Mouse (Mus musculus): ENCODE measurements at regions not wholly inside any gene's neighbourhood (a gene's known extent, or its start where the extent isn't known, plus 50 kb on each side); places are given as distances from the start of the nearest gene placed in this dataset.
"Not testable (repeated sequence)": the region's sequence is repeated elsewhere in the genome, so short reads cannot be mapped to it uniquely, and the experiment has no call there.

DNA sequence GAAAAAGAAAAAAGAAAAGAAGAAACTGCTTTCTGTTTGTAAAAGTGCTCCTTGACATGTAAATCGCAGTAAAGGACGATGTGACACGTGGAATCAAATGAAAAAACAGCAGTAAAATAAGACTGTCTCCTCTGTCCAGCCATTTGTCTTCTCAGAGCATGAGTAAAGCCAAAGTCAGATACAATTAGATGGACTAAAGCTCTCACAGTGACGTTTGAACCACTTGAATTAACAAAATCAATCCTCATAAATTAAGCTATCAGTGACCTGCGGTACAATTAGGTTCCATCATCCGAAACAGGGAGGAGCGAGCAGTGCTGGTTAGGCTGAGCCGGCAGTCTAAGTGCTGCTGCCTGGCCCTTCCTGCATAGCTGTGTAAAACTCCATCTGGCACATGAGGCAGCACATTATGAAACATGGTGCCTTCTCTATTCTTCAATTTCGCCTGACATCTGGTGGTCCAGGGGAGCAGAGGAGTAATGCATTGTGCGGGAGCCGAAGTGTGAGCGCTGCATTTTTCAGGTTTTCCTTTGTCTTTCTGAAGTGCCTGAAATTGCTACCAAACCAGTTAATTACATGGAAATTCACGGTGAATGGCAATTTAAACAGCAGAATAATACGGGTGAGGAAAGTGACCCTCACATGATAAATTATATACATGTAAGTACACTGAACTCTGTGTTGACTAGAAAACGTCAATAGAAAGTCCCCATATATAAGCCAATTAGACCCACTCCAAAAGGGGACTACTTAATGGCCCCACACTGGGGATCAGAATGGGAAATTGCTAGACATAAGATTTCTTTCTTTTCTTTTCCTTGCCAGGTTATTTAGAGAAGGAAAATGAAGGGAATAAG is 118.1 kb downstream of the Mmrn1 start:
- Histone ChIP-seq H3K27ac (replicated peaks; ENCODE audit: low read depth, low read length) (no peak overlapping the region), H3K36me3 (replicated peaks; ENCODE audit: control insufficient read depth, insufficient read depth, low read depth, low read length) (no peaks in the 10 kb centered on the region), H3K4me1 (ENCODE audit: control insufficient read depth, insufficient read depth, low read length) (no peaks in the 10 kb centered on the region), H3K9ac (replicated peaks; ENCODE audit: low read length) (no peak overlapping the region), H3K27me3 (ENCODE audit: control insufficient read depth, insufficient read depth, low read length) (no peaks in the 10 kb centered on the region), H3K4me2 (ENCODE audit: low read depth, low read length) (no peak overlapping the region), H3K4me3 (ENCODE audit: low read depth, low read length) (no peak overlapping the region), H3K9me3 (replicated peaks; ENCODE audit: control insufficient read depth, low read length) (no peaks in the 10 kb centered on the region)
- ATAC-seq (replicated peaks; ENCODE audit: insufficient number of reproducible peaks, low FRiP score, low TSS enrichment, low read depth) (peak; percentile 89), DNase-seq (ENCODE audit: low spot score) (peak; percentile 33)
- 53% methylated on average over 15 of the region's 15 CpGs for WGBS

DNA sequence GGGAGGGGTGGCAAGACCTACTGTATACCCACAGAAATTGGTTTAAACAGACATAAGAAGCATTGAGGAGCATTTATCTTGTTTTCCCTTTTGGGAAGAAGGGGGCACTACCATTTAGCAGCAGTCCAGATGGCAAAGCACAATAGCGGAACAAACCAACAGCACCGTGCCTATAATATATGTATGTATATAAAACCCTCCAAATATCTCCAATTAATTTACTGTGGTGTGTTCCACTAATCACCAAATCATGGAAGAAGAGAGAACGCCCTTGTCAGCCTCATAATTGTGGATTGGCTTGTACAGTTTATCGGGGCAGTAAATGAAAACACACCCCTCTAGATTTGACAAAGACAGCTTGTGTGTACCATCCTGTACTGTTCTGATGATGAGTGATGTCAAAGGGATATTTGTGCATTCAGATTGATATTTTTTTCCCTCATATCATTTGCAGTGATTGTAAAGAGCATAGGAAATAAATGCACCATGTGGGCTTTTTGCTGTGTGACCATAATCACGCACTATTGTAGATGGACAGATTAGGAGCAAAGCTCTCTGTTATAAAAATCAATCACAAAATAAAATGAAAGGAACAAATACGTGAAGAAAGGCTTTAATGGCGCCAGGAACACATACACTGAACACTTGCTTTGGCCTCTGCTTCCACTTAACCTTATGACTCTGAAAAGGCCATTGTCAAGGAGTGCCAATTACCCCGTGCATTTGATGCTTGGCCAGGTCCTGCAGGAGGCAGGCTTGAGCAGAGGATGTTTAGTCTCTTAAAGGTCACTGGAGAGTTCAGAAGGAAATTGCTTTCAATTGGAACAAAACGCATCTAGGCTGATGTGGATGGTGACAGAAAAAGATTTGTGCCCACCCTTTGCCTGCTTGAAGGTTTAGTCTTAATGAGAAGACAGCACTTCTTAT is 119.0 kb downstream of the Mmrn1 start:
- 57% methylated on average over 9 of the region's 9 CpGs for WGBS
- no peak for DNase-seq (ENCODE audit: low spot score)
- H3K27ac ChIP-seq (replicated peaks; ENCODE audit: low read depth, low read length): no peak overlapping the region
- ATAC-seq (replicated peaks; ENCODE audit: insufficient number of reproducible peaks, low FRiP score, low TSS enrichment, low read depth): 0 out of 2 replicates have a peak, but pooled peaks have one; percentile 27
- no peak overlapping the region for H3K4me3 ChIP-seq (ENCODE audit: low read depth, low read length)
- H3K4me2 ChIP-seq (ENCODE audit: low read depth, low read length): no peak overlapping the region
- no peaks in the 10 kb centered on the region for H3K27me3 ChIP-seq (ENCODE audit: control insufficient read depth, insufficient read depth, low read length)
- no peaks in the 10 kb centered on the region for H3K9me3 ChIP-seq (replicated peaks; ENCODE audit: control insufficient read depth, low read length)
- no peak overlapping the region for H3K9ac ChIP-seq (replicated peaks; ENCODE audit: low read length)
- H3K36me3 ChIP-seq (replicated peaks; ENCODE audit: control insufficient read depth, insufficient read depth, low read depth, low read length): no peaks in the 10 kb centered on the region
- no peaks in the 10 kb centered on the region for H3K4me1 ChIP-seq (ENCODE audit: control insufficient read depth, insufficient read depth, low read length)

- not testable (repeated sequence) for H3K4me3 ChIP-seq (ENCODE audit: low read depth, low read length); H3K9me3 ChIP-seq (replicated peaks; ENCODE audit: control insufficient read depth, low read length); H3K9ac ChIP-seq (replicated peaks; ENCODE audit: low read length); ATAC-seq (replicated peaks; ENCODE audit: insufficient number of reproducible peaks, low FRiP score, low TSS enrichment, low read depth); H3K27me3 ChIP-seq (ENCODE audit: control insufficient read depth, insufficient read depth, low read length); H3K4me1 ChIP-seq (ENCODE audit: control insufficient read depth, insufficient read depth, low read length); H3K4me2 ChIP-seq (ENCODE audit: low read depth, low read length); H3K27ac ChIP-seq (replicated peaks; ENCODE audit: low read depth, low read length); H3K36me3 ChIP-seq (replicated peaks; ENCODE audit: control insufficient read depth, insufficient read depth, low read depth, low read length); DNase-seq (ENCODE audit: low spot score)
- 82% methylated on average over 6 of the region's 6 CpGs for WGBS
Measured at GRCm38 (mm10) chr6:61047667-61048066, 122.9 kb downstream of the Mmrn1 start.

GRCm38 (mm10) chr6:61063129-61063528 is 117.0 kb upstream of the Ccser1 start:
- no peak for ATAC-seq (replicated peaks; ENCODE audit: insufficient number of reproducible peaks, low FRiP score, low TSS enrichment, low read depth)
- Histone ChIP-seq H3K36me3 (replicated peaks; ENCODE audit: control insufficient read depth, insufficient read depth, low read depth, low read length) (no peaks in the 10 kb centered on the region), H3K9me3 (replicated peaks; ENCODE audit: control insufficient read depth, low read length) (no peaks in the 10 kb centered on the region), H3K4me2 (ENCODE audit: low read depth, low read length) (no peak overlapping the region), H3K4me1 (ENCODE audit: control insufficient read depth, insufficient read depth, low read length) (peaks cover 2% of the 10 kb centered on the region; the same call in 1 of the 2 replicates), H3K27me3 (ENCODE audit: control insufficient read depth, insufficient read depth, low read length) (no peaks in the 10 kb centered on the region), H3K9ac (replicated peaks; ENCODE audit: low read length) (no peak overlapping the region), H3K27ac (replicated peaks; ENCODE audit: low read depth, low read length) (no peak overlapping the region), H3K4me3 (ENCODE audit: low read depth, low read length) (no peak overlapping the region)
- WGBS: 39% methylated on average over 4 of the region's 4 CpGs
- peak; percentile 52 for DNase-seq (ENCODE audit: low spot score)

GRCm38 (mm10) chr6:61065769-61066168 is 114.4 kb upstream of the Ccser1 start:
- H3K4me2 ChIP-seq (ENCODE audit: low read depth, low read length): no peak overlapping the region
- no peaks in the 10 kb centered on the region for H3K36me3 ChIP-seq (replicated peaks; ENCODE audit: control insufficient read depth, insufficient read depth, low read depth, low read length)
- no peak for DNase-seq (ENCODE audit: low spot score)
- no peaks in the 10 kb centered on the region for H3K27me3 ChIP-seq (ENCODE audit: control insufficient read depth, insufficient read depth, low read length)
- no peak overlapping the region for H3K27ac ChIP-seq (replicated peaks; ENCODE audit: low read depth, low read length)
- peaks cover 2% of the 10 kb centered on the region; the same call in 1 of the 2 replicates for H3K4me1 ChIP-seq (ENCODE audit: control insufficient read depth, insufficient read depth, low read length)
- no peak overlapping the region for H3K4me3 ChIP-seq (ENCODE audit: low read depth, low read length)
- no peak overlapping the region for H3K9ac ChIP-seq (replicated peaks; ENCODE audit: low read length)
- H3K9me3 ChIP-seq (replicated peaks; ENCODE audit: control insufficient read depth, low read length): no peaks in the 10 kb centered on the region
- ATAC-seq (replicated peaks; ENCODE audit: insufficient number of reproducible peaks, low FRiP score, low TSS enrichment, low read depth): no peak

DNA sequence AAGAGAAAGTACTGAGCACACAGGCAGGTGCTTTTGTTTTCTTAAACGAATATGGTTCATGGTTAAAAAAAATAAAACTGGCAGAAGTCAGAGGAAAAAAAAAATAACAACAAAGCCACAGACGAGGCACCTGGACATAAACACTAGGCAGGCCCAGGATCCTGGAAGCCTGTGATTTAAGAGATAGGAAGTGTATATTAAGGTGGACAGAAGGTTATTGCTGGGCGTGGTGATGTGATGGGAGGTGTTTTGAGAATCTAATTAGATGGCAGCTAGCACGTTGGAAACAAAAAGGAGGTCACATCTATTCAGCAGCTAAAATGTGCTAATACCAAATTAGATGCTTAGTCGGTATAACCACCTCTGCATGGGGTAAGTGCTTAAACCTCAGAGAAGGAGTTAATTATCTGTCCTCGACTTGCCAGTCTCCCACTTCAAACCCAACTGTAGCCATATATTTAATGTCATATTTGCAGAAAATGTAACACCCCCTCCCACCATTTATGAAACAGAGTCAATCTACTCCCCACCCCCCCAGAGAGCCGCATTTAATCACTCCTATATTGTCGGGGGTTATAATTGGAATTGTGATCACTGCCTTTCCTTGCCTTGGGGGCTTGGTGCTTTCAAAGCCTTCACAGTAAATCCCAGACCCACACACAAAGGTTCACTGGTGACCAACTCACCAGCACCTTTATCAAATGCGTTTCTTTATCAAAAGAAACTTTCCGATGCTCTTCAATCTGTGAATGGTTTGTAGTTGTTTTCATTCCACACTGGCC is 113.4 kb upstream of the Ccser1 start:
- 37% methylated on average over 10 of the region's 10 CpGs for WGBS
- no peak for ATAC-seq (replicated peaks; ENCODE audit: insufficient number of reproducible peaks, low FRiP score, low TSS enrichment, low read depth)
- no peaks in the 10 kb centered on the region for H3K27me3 ChIP-seq (ENCODE audit: control insufficient read depth, insufficient read depth, low read length)
- no peak for DNase-seq (ENCODE audit: low spot score)
- peaks cover 2% of the 10 kb centered on the region; the same call in 1 of the 2 replicates for H3K4me1 ChIP-seq (ENCODE audit: control insufficient read depth, insufficient read depth, low read length)
- no peak overlapping the region for H3K4me2 ChIP-seq (ENCODE audit: low read depth, low read length)
- H3K9me3 ChIP-seq (replicated peaks; ENCODE audit: control insufficient read depth, low read length): no peaks in the 10 kb centered on the region
- H3K4me3 ChIP-seq (ENCODE audit: low read depth, low read length): no peak overlapping the region
- H3K9ac ChIP-seq (replicated peaks; ENCODE audit: low read length): no peak overlapping the region
- no peak overlapping the region for H3K27ac ChIP-seq (replicated peaks; ENCODE audit: low read depth, low read length)
- H3K36me3 ChIP-seq (replicated peaks; ENCODE audit: control insufficient read depth, insufficient read depth, low read depth, low read length): no peaks in the 10 kb centered on the region

- Histone ChIP-seq H3K4me2 (ENCODE audit: low read depth, low read length) (no peak overlapping the region), H3K27me3 (ENCODE audit: control insufficient read depth, insufficient read depth, low read length) (no peaks in the 10 kb centered on the region), H3K36me3 (replicated peaks; ENCODE audit: control insufficient read depth, insufficient read depth, low read depth, low read length) (no peaks in the 10 kb centered on the region), H3K4me3 (ENCODE audit: low read depth, low read length) (no peak overlapping the region), H3K9me3 (replicated peaks; ENCODE audit: control insufficient read depth, low read length) (no peaks in the 10 kb centered on the region), H3K9ac (replicated peaks; ENCODE audit: low read length) (no peak overlapping the region), H3K27ac (replicated peaks; ENCODE audit: low read depth, low read length) (no peak overlapping the region), H3K4me1 (ENCODE audit: control insufficient read depth, insufficient read depth, low read length) (peaks cover 2% of the 10 kb centered on the region; the same call in 1 of the 2 replicates)
- 21% methylated on average over 10 of the region's 10 CpGs for WGBS
- DNase-seq (ENCODE audit: low spot score) (peak; percentile 52), ATAC-seq (replicated peaks; ENCODE audit: insufficient number of reproducible peaks, low FRiP score, low TSS enrichment, low read depth) (no peak)
Measured at GRCm38 (mm10) chr6:61067355-61068116, 112.6 kb upstream of the Ccser1 start.
